Mouse (Mus musculus): ENCODE results near the gene Olfr800. TPM values are rescaled to one million over a fixed set of nuclear protein-coding genes. Genes with fewer than 3 reads are reported as not detected.

The Olfr800 gene
- polyA plus RNA-seq, 2 experiments = not detected

DNA sequence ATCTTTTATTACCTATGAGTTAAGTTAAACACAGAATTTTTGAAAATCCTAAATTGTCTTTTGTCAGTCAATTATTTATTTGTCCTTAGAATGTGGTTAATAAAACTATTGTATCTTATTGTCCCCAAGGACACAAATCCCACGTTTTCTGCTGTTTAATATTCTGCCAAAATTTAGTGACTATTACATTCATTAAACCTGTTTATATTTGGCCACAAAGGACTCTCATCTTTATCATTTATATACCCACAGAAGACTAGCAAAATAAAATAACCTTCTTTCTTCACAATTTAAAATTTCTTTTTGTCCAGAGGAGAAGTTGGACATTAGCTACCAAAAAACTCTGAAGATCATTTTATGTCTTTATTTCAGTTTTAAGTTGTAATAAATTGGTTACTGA is 20.3 kb upstream of the Olfr800 start, which contains the start of gene Olfr799:
TSS of gene Olfr799 (plus strand) at position 301 of the 400 bp plus-strand sequence.
- Histone ChIP-seq H3K9ac (replicated peaks) (no peak within 1 kb of the TSS), H3K27ac (no peak within 1 kb of the TSS), H3K4me3 (ENCODE audit: insufficient read depth in 1 of 2, low read depth in 2 of 2, low read length in 2 of 2) (no peak within 1 kb of the TSS), H3K36me3 (replicated peaks; ENCODE audit: control insufficient read depth, insufficient read depth, low read depth) (no peaks in the 10 kb centered on the region), H3K4me1 (replicated peaks; ENCODE audit: control insufficient read depth in 2 of 2, insufficient read depth in 2 of 2, low read length in 1 of 2) (no peaks in the 10 kb centered on the region), H3K4me2 (ENCODE audit: low read depth) (no peak within 1 kb of the TSS), H3K27me3 (ENCODE audit: control insufficient read depth, insufficient read depth, low read length) (no peaks in the 10 kb centered on the region), H3K9me3 (ENCODE audit: control insufficient read depth, low read length) (no peaks in the 10 kb centered on the region)
- no peak for ATAC-seq (ENCODE audit: insufficient read depth)
- 15% methylated on average over 1 of the region's 1 CpGs for WGBS (ENCODE audit: insufficient replicate concordance)
- no peak for DNase-seq (ENCODE audit: low read depth in 3 of 3, low spot score in 3 of 3)
- TF ChIP-seq CTCF (IDR thresholded peaks at IDR 0.05; ENCODE audit: low read depth) = no peak
- no peak for TF ChIP-seq EP300 (IDR thresholded peaks at IDR 0.05; ENCODE audit: low read depth)

DNA sequence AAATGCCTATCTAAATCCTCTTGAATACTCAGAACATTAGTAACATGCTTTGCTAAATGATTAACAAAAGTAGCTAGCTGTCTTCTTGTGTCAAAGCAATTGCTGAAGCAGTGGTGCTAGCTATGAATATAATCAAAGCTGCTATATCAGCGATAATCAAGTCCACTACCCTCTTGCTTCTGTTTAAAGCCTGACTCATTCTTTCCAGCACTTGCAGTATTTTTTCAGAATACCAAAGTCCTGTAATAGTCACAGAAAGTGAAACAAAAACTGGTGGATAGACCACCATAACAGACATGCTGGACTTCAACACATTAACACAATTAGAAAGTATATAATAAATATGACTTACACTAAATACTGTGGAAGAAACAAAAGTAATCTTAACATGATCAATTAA is 5.7 kb upstream of the Olfr800 start:
- Histone ChIP-seq H3K4me1 (replicated peaks; ENCODE audit: control insufficient read depth in 2 of 2, insufficient read depth in 2 of 2, low read length in 1 of 2) (no peaks in the 10 kb centered on the region), H3K4me3 (ENCODE audit: insufficient read depth in 1 of 2, low read depth in 2 of 2, low read length in 2 of 2) (no peak overlapping the region), H3K27me3 (ENCODE audit: control insufficient read depth, insufficient read depth, low read length) (no peaks in the 10 kb centered on the region), H3K36me3 (replicated peaks; ENCODE audit: control insufficient read depth, insufficient read depth, low read depth) (no peaks in the 10 kb centered on the region), H3K9me3 (ENCODE audit: control insufficient read depth, low read length) (no peaks in the 10 kb centered on the region), H3K4me2 (ENCODE audit: low read depth) (no peak overlapping the region), H3K27ac (no peak overlapping the region), H3K9ac (replicated peaks) (no peak overlapping the region)
- ATAC-seq (ENCODE audit: insufficient read depth) = no peak
- no peak for TF ChIP-seq CTCF (IDR thresholded peaks at IDR 0.05; ENCODE audit: low read depth)
- no peak for TF ChIP-seq EP300 (IDR thresholded peaks at IDR 0.05; ENCODE audit: low read depth)
- no peak for DNase-seq (ENCODE audit: low read depth in 3 of 3, low spot score in 3 of 3)
- WGBS (ENCODE audit: insufficient replicate concordance) = 56% methylated on average over 1 of the region's 1 CpGs

DNA sequence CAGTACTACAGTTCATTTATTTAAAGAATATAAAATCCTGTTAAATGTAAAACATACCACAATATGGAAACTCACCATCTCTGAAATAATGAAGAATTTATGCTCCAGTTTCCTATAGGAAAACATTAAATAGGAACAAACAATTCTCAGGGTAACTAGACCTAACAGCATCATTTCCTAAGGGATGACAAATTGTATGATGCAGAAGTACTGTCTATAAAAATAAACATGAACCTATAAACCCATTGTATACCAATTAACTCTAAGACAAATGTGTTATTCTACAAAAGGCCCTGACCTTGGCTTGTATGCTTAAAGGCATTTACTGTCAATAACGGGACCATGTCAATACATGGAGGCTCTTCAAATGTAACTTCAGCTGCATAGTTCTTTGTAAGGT is 16.3 kb downstream of the Olfr800 start, which contains the start of gene Olfr801:
TSS of gene Olfr801 (minus strand) at position 101 of the 400 bp plus-strand sequence.
- TF ChIP-seq CTCF (IDR thresholded peaks at IDR 0.05; ENCODE audit: low read depth) (no peak), EP300 (IDR thresholded peaks at IDR 0.05; ENCODE audit: low read depth) (no peak)

DNA sequence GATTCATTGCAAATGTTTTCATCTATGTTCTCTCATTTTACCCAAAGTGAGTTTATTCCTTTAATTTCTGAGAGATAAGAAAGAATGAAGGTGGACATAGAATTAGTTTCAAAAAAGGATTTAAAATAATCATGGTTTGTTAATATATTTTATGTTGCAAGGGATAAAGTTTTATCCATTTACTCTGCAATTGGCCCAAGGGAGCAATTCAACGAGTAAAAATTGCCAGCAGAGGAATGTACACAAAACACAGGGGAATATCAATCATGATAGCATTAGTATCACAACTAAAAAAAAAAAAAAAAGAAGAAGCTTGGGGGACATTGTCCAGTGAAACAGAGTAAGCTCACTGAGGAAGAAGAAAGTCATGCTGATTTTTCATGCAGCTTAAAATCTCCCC is 30.6 kb downstream of the Olfr800 start, which contains the start of gene Olfr802:
TSS of gene Olfr802 (minus strand) at position 101 of the 400 bp plus-strand sequence.
- no peaks in the 10 kb centered on the region for H3K36me3 ChIP-seq (replicated peaks; ENCODE audit: control insufficient read depth, insufficient read depth, low read depth)
- 47% methylated on average over 1 of the region's 1 CpGs for WGBS (ENCODE audit: insufficient replicate concordance)
- DNase-seq (ENCODE audit: low read depth in 3 of 3, low spot score in 3 of 3) (no peak), ATAC-seq (ENCODE audit: insufficient read depth) (no peak)
- no peak within 1 kb of the TSS for H3K9ac ChIP-seq (replicated peaks)
- H3K4me3 ChIP-seq (ENCODE audit: insufficient read depth in 1 of 2, low read depth in 2 of 2, low read length in 2 of 2) = no peak within 1 kb of the TSS
- H3K4me2 ChIP-seq (ENCODE audit: low read depth) = no peak within 1 kb of the TSS
- H3K4me1 ChIP-seq (replicated peaks; ENCODE audit: control insufficient read depth in 2 of 2, insufficient read depth in 2 of 2, low read length in 1 of 2) = no peaks in the 10 kb centered on the region
- TF ChIP-seq EP300 (IDR thresholded peaks at IDR 0.05; ENCODE audit: low read depth) (no peak), CTCF (IDR thresholded peaks at IDR 0.05; ENCODE audit: low read depth) (no peak)
- H3K9me3 ChIP-seq (ENCODE audit: control insufficient read depth, low read length) = no peaks in the 10 kb centered on the region
- H3K27me3 ChIP-seq (ENCODE audit: control insufficient read depth, insufficient read depth, low read length) = no peaks in the 10 kb centered on the region
- no peak within 1 kb of the TSS for H3K27ac ChIP-seq

More for the DNA sequence above, 16.3 kb downstream of the Olfr800 start, which contains the start of gene Olfr801:
- H3K4me1 ChIP-seq (replicated peaks; ENCODE audit: control insufficient read depth in 2 of 2, insufficient read depth in 2 of 2, low read length in 1 of 2) = no peaks in the 10 kb centered on the region
- H3K4me3 ChIP-seq (ENCODE audit: insufficient read depth in 1 of 2, low read depth in 2 of 2, low read length in 2 of 2) = no peak within 1 kb of the TSS
- no peaks in the 10 kb centered on the region for H3K36me3 ChIP-seq (replicated peaks; ENCODE audit: control insufficient read depth, insufficient read depth, low read depth)
- no peak within 1 kb of the TSS for H3K27ac ChIP-seq
- DNase-seq (ENCODE audit: low read depth in 3 of 3, low spot score in 3 of 3) = no peak
- no peak for ATAC-seq (ENCODE audit: insufficient read depth)
- no peak within 1 kb of the TSS for H3K4me2 ChIP-seq (ENCODE audit: low read depth)
- H3K9me3 ChIP-seq (ENCODE audit: control insufficient read depth, low read length) = no peaks in the 10 kb centered on the region
- WGBS (ENCODE audit: insufficient replicate concordance) = 55% methylated on average over 1 of the region's 1 CpGs
- H3K9ac ChIP-seq (replicated peaks) = no peak within 1 kb of the TSS
- H3K27me3 ChIP-seq (ENCODE audit: control insufficient read depth, insufficient read depth, low read length) = no peaks in the 10 kb centered on the region

DNA sequence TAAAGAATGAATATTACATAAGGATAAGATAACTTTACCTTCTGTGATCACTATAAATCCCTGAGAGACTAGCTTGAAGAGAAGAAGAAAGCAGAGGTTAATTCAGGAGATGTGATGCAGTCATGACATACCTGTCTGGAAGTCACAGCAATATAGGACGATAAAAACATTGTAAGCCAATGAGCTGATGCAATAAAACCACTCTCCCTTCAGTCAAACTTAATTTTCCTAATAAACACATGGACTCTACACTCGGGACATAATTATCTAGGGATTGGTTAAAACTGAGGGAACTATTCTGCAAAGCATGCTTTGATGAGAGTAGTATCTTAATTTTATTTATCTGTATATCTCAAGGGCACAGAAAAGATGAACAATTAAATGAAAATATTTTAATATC is 36.7 kb downstream of the Olfr800 start, which contains the start of gene Olfr803:
TSS of gene Olfr803 (minus strand) at position 101 of the 400 bp plus-strand sequence.
- no peak within 1 kb of the TSS for H3K4me2 ChIP-seq (ENCODE audit: low read depth)
- ATAC-seq (ENCODE audit: insufficient read depth) (no peak), DNase-seq (ENCODE audit: low read depth in 3 of 3, low spot score in 3 of 3) (no peak)
- H3K4me3 ChIP-seq (ENCODE audit: insufficient read depth in 1 of 2, low read depth in 2 of 2, low read length in 2 of 2) = no peak within 1 kb of the TSS
- no peaks in the 10 kb centered on the region for H3K4me1 ChIP-seq (replicated peaks; ENCODE audit: control insufficient read depth in 2 of 2, insufficient read depth in 2 of 2, low read length in 1 of 2)
- H3K9ac ChIP-seq (replicated peaks) = no peak within 1 kb of the TSS
- no peaks in the 10 kb centered on the region for H3K27me3 ChIP-seq (ENCODE audit: control insufficient read depth, insufficient read depth, low read length)
- TF ChIP-seq CTCF (IDR thresholded peaks at IDR 0.05; ENCODE audit: low read depth) (no peak), EP300 (IDR thresholded peaks at IDR 0.05; ENCODE audit: low read depth) (no peak)
- no peaks in the 10 kb centered on the region for H3K9me3 ChIP-seq (ENCODE audit: control insufficient read depth, low read length)
- 44% methylated on average over 2 of the region's 2 CpGs for WGBS (ENCODE audit: insufficient replicate concordance)
- H3K27ac ChIP-seq = no peak within 1 kb of the TSS
- H3K36me3 ChIP-seq (replicated peaks; ENCODE audit: control insufficient read depth, insufficient read depth, low read depth) = no peaks in the 10 kb centered on the region

Measured in liver, embryonic 14.5 days (tissue).